Mouse (Mus musculus): ENCODE measurements around the gene Trpv4.

Trpv4 gene

DNA sequence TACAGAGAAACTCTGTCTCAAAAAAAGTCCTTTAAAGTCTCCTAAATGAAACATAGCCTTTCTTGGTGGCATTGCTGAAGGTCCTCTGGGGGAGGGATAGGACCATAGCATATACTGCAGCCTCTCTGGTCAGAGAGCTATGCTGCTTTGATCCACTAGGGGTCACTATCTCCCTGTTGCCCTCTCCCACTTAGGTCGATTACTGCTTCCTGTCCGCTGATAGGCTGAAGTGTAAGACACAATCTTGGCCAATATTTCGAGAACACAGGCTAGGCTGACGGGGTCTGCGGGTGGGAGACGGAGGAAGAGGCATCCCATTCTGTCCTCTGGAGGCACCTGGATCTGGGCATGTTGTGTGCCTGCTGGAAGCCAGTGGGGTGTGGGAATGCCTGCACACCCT lies 37.9 kb downstream of the Trpv4 start:
- DNase-seq (ENCODE audit: low read depth, low spot score): peak; percentile 58

DNA sequence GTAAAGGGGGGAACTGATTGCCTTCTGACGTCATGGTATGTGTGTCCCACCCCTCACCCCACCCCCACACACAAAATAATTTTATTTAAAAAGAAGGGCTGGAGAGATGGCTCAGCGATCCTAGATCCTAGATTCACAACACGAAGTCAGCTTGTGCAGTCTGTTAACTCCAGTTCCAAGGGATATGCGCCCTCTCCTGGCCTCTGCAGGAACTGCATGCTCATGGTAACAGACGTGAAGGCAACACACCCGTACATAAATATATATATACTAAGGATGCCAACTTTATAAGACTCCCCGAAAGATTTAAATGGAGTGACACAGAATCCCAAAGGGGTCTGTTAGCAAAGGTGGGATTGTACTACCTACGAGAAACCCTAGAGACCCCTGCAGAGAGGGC lies 39.4 kb downstream of the Trpv4 start:
- peak; percentile 72 for DNase-seq (ENCODE audit: low read depth, low spot score)

DNA sequence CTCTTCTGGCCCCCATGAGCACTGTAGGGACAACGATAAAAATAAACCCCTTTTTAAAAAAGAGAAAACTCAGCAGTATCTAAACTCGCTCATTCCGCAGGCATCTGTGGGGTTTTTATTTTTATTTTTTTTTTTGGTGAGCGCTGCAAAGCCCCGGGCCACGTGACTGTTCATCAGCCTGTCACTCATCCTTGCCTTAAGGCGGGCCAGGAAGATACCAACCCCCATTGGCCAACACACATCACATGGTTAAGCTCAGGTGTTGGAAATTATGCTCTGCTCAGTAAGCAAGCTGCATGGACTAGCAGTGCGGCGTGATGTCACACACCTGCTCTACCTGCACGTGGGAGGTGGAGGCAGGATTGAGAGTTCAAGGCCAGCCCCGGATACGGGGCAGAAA lies 40.4 kb downstream of the Trpv4 start:
- DNase-seq (ENCODE audit: low read depth, low spot score): no peak

DNA sequence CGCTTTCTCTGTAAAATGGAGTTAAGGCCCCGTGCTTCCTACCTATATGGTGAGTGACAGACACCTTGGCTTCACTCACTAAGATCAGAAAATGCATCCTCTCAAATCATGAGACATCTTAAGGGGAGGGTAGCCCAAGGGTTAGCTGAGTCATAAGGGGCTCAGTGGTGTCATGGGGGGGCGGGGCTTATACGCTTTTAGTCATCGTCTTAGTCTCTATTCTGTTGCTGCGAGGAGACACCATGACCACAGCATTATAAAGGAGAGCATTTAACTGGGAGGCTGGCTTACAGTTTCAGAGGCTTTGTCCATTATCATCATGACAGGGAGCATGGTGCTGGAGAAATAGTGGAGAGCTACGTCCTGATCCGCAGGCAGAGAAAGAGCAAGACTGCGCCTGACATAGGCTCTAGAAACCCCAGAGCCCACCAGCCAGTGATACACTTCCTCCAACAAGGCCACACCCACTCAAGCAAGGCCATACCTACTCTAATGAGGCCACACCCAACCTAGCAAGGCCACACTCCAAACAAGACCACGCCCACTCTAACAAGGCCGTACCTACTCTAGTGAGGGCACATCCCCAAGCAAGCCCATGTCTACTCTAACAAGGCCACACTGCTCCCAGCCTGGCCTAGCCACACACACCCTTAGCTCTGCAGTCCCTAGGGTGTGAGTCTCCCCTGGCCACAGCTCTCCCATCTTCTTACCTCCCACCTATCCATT lies 41.7 kb downstream of the Trpv4 start:
- DNase-seq (ENCODE audit: low read depth, low spot score): no peak

DNA sequence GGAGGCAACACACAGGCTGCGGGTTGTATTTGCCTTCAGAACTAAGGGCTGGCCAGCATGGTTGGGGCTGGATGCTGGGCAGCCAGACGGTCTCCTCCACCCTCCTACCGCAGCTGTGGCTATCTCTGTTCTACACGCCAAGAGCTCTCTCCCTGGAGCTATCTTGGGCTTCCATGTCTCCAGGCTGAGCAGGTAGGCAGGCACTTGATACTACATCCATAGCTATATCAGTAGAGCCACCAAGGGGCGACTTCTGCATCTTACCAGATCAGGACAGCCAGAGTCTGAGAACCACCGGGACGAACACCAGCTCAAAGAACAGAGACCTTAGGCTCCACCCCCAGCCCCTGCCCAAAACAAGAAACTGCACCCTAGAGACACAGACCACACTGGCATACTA lies 43.4 kb downstream of the Trpv4 start:
- no peak for DNase-seq (ENCODE audit: low read depth, low spot score)

DNA sequence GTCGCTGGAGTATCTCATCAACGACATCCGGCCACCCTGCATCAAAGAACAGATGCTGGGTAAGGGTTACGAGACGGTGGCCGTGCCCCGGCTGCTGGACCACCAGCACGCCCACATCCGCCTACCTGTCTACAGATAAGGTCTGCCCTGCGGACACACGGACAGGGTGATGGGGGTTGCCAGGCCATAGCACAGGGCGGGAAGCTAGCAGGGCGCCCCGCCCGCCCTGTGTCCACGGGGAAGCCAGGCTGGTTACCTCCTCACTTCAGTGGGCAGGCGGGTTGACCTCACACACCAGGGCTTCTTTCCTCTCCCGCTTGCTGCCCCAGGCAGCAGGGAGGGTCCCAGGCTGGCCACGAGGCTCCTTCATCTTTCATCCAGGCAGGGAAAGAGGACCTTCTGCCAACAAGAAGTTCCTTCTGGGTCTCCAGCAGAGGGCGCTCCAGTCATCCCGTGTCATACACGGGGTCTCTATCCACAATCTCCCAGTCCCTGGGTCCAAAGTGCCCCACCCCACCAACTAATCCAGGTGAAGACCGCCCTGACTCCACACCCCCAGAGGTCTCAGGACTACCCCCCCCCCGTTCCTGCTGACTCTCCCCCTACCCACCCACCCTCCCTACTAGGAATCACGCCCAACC lies 46.1 kb downstream of the Trpv4 start:
- peak; percentile 34 for DNase-seq (ENCODE audit: low read depth, low spot score)

DNA sequence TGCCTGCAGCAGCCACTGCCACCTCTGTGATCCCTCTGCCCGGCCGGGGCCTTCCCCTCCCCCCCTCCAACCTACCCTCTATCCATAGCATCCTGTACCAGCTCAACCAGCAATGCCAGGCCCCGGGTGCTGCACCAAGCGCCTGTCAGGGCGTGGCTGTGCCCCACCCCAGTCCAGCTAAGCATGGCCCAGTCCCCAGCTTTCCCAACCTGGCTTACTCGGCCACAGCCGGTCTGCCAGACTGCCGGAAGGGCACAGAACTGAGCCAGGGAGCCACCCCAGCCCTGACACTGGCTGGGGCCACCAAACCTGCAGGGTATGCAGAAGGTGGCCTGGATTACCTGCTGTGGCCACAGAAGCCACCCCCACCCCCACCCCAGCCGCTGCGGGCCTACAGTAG lies 47.0 kb downstream of the Trpv4 start:
- DNase-seq (ENCODE audit: low read depth, low spot score): no peak

DNA sequence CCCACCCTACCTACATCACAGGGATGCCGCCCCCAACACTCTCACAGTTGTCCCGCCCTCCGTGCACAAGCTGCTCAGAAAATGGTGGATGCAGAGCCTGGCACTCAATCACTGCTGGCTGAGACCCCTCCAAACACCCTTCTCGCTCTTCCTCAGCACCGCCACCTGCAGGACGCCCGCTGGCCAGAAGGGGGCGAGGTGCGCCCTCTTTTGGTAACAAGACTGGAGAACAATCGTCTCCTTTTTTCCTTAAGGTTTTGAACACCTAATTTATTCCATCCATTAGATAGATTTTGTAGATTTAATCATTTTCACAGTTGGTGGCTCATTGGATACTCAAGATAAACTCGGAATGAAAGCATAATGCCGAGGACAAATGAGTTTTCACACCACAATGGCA lies 49.7 kb downstream of the Trpv4 start:
- peak; percentile 52 for DNase-seq (ENCODE audit: low read depth, low spot score)

DNA sequence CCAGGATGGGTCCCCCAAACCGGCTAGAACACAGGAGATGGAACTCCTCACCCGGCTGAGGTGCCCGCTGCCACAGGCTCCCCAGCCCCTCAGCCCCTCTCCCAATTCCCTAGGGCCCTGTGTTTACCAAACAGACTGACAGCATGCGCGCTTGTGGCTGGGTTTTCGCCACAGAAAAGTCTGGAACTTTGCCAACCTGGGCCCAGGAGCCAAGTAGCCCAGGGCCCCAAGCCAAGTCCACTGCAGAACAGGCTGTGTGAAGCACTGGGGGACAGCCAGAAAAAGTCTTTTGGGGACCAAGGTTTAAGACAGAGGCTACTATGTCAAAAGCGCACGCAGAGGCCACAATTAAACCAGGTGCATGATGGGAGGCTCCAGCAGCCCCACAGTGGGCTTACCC lies 50.6 kb downstream of the Trpv4 start:
- DNase-seq (ENCODE audit: low read depth, low spot score): no peak

DNA sequence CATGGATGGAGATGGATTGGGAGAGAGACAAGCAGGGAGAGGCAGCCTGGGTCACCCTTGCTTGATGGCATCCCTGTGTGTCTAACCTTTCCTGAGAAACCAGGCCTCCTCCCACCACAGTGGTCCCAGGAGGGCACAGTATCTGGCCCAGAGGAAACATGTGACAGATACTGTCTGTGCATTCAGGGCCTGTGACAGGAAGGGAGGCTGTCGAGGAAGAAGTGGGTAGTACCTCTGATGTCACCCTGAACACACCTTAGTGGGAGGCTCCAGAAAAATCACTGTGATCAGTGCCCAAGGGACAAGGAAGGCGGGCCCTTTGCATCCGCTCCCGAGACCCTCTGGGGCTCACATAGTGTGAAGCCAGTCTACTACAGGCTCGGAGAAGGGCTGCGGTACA lies 52.2 kb downstream of the Trpv4 start:
- no peak for DNase-seq (ENCODE audit: low read depth, low spot score)

DNA sequence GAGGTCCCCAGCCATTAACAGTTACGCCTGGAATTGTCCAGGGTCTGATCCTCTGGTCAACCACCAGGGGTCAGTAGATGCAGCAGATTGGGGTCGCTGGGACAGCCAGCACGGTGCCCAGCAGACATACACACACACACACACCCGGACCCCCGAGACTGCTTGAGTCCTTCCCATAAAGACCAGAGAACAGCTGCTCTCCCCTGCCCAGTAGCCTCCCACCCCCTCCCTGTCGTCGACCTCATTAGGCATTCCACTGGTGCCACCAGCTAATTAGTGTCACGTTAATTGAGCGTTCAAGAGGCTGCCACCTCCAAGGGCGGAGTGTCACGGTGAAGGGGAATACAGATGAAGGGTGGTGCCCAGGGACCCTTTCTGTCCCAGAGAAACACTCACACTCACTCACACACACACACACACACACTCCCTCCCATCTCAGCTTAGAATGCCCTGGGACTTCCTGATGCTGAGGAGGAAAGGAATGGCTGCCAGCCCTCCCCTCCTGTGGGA lies 53.4 kb downstream of the Trpv4 start:
- DNase-seq (ENCODE audit: low read depth, low spot score): no peak

DNA sequence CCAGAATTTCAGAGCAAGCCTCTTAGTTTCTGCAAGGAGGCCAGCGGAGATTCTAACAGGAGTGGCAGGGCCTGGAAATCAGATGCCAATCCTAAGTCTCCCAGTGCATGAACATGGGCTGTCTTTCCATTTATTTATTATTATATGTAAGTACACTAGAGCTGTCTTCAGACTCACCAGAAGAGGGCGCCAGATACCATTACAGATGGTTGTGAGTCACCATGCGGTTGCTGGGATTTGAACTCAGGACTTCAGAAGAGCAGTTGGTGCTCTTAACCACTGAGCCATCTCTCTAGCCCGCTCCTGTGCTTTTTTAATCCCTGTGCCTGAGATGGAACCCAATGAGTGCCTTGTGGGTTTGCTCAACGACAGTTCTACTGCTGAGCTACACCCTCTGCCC lies 54.2 kb downstream of the Trpv4 start:
- peak; percentile 30 for DNase-seq (ENCODE audit: low read depth, low spot score)

DNA sequence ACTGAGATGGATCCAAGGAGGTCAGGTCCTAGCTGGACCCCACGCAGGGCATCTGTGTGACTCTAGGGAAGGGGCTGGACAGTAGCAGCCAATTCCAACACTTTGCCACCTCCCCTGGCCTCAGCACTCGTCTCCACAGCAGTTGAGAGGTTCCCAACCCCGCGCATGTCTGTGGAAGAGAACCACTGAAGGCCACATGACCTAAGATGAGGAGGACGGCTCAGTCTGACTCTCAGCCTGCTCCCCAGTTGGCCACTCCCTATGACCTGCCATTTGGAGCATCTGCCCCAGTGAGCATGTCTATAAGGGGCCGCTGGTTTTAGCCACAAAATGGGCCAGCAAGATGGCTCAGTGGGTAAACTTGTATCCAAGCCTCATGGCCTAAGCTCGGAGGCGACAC lies 56.2 kb downstream of the Trpv4 start:
- no peak for DNase-seq (ENCODE audit: low read depth, low spot score)

DNA sequence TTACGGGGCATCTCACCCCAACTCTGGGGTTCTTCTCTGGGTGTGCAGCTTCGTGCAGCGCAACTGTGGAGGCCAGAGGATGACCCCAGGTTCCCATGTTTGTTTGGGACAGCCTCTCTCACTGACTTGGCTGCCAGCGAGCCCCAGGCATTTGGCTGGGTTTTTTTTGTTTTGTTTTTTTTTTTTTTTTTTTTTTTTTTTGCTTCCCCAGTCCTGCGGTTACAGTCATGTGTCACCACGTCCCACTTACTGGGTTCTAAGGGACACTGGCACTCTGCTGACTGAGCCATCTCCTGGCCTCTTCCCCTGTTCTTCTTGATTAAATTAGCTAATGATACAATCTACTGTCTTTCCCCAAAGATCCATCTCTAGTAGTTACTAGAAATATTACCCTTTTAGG lies 60.6 kb downstream of the Trpv4 start:
- no peak for DNase-seq (ENCODE audit: low read depth, low spot score)

DNA sequence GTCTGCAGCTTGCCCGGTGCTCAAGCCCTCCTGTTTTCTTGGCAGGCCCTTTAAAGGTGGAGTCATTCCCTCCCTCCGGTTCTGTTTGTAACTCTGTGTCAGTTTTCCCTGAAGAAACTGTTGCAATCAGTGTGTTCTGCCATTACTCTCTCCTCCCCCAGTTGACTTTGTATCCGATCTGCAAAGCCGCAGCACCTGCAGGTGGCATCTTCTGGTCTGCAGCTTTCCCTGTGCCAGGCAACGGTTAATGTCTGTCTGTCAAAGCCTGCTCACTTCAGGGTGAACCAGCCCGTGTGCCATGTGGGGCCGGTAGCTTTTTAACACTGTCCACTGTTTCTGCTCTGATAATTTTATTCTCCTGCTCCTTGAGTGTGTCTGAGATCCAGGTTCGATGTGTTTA lies 61.0 kb downstream of the Trpv4 start:
- no peak for DNase-seq (ENCODE audit: low read depth, low spot score)

DNA sequence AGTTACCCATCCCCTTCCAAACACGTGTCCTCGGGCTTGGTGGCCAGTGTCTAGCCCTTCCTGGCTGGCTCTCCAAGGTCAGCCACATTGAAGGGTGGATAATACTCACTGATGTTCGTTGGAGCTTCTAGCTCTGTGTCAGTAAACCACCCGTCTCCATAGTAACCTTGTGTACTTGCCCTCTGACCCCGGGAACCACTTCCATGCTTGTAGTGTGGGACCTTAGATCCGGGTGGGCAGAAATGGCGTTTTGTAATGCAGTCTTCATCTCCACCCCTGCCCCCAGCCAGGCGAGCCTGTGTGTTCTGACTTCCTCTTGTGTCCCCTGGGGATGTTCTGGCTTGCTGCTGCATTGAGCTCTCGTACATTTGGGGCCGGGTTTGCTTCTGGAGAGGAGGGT lies 61.6 kb downstream of the Trpv4 start:
- DNase-seq (ENCODE audit: low read depth, low spot score): no peak

DNA sequence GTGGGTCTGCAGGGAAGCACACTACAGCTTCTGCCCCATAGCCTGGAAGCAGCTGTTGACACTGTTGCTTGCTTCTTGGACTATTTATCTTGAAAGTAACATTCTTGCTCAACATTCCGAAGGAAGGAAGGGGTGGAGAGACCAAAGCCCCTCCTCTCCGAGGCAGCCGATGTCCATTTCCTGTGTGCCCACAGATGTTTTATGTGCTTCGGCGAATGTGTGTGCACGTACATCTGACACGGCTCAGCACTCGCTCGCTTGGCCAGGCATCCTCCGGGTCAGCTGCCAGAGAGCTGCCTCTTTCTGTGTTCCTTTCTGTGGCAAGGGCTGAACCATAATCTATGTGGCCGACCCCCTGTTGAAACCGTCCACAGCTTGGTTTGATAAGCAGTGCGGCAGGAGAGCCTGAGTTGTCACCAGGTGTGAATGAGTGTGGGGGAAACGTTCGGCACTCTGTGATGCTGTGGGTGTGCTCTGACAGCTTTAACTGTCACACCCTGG lies 63.4 kb downstream of the Trpv4 start:
- DNase-seq (ENCODE audit: low read depth, low spot score): peak; percentile 40

DNA sequence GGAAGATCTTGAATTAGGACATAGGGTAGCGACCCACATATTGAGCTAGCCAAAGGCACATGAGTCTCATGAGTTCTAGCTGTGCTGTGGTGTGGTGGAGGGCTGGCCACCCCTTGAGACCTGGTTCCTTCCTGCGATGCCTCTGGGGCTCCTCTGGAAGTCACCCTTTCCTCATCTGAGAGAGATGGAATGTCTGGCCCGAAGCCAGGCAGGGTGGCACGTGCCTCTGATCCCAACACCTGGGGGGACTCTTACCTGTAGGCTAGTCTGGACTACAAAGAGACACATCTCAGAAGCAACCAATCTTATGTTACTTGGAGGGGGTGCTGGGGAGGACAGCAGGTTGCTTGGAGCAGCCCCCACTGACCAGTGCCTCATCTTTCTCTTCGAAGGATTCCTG lies 64.3 kb downstream of the Trpv4 start:
- no peak for DNase-seq (ENCODE audit: low read depth, low spot score)

DNA sequence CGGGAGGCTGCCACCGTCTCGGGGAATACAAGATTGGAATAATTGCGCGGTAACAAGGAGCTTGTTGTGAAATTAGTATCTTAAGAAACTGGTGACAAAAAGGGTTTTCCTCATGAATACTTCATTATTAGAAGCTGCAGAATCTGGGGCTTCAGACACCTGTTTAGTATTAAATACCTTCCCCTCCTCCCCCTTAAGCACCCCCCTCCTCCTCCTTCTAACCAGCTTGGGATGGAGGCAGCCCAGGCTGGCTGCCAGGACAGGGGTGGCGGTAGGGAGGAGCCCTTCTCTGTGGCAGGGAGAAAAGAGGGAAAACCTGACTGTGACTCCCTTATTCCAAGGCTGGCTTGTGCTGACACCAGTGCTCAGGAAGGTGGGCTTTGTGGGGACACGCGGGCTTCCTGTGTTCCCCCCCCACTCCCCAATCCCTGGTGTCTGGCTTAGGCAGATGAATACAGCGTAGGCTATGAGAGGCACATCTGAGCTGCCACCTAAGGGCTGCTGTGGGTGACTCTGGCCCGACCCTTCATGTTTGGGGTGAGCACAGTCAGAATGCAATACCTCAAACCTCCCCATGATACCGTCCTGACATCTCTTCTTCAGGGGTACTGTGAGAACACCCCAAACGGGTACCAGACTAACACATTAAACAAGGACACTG lies 64.9 kb downstream of the Trpv4 start:
- no peak for DNase-seq (ENCODE audit: low read depth, low spot score)

DNA sequence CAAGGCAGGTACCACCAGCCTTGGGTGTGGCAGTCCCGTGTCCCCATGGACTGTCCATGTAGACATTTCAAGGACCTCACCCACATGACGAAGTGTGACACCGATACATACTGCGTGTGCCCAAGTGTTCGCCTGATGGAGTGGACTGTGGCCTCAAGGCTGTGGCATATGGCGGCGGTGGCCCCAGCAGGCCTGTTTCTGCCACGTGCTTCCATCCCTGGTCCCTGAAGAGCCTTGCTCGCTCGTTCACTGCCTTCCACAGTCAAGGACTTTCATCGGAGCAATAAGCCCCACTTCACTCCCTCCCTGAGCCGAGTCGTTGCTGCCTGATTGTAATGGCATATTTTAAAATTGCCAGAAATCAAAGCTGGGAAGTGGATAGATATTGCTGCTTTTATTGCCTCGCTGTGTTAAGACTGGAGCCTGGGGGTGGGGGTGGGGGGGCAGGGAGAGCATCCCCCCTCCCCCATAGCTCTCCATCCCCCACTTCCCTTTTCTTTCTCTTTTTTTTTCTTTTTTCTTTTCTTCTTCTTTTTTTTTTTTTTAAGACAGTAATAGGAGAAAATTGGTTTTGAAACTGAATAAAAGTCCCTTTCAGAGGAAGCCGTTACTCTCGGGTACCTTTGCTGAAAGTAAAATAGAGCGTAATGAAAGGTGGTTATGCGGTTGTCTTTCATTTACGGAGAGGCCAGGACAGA lies 65.6 kb downstream of the Trpv4 start:
- DNase-seq (ENCODE audit: low read depth, low spot score): no peak

DNA sequence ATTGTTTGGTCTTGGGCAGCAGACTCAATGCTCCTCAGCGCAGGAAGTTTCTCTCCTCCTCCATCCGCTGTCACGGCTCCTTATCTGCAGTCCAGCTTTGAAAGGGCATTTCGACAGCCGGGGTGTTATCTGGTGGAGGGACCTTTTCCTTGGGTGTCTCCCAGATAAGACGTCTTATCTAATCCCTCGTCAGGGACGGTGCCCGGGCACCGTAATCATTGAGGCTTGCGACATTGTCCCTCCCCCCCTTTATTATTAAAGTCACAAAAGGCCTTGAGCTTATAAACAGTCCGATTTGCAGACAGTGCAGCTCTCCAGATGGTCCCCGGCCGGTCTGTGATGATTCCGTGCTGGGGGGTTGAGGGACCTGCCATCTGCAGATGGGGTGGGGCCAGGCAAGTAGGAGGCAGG lies 67.1 kb downstream of the Trpv4 start:
- DNase-seq (ENCODE audit: low read depth, low spot score): no peak

All from CD4-positive helper T cell, adult 2 months (primary cell).